Mouse (Mus musculus): ENCODE data around the gene Amn1. TPM values are rescaled to one million over a fixed set of nuclear protein-coding genes. Genes with fewer than 3 reads are reported as not detected.

The Amn1 gene
- polyA plus RNA-seq (2012; rRNA removed; ENCODE audit: low replicate concordance) = 6.8 and 8.6 TPM in 2 replicates

GRCm38 (mm10) chr6:149188041-149188924 is at the start of gene Amn1:
TSS of gene Amn1 (minus strand) at chr6:149188712.

DNA sequence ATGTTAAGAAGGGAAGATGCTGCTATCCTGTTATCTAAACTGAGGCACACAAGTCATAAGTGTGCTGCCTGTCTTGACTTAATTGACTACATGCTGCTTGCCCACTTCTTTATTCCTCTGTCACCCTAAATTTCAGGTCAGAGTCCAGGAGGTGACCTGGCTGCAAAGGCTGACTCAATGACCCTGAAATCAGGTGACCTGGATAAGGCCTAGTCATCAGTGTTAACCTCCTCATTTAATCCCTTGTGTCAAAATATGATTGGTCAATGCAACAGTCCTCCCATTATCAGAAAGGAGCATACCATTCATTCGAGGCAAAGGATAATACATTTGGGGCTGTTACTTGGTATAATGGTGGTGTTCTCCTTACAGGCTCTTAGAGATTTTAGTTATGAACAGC is 49.0 kb downstream of the Amn1 start, which contains the start of gene Etfbkmt:
TSS of gene Etfbkmt (plus strand) at position 379 of the 400 bp plus-strand sequence.

GRCm38 (mm10) chr6:149129870-149130269 is 58.6 kb downstream of the Amn1 start, which contains the start of gene Gm10203:
TSS of gene Gm10203 (plus strand) at chr6:149130170.

Other genes starting within 250 kb of the Amn1 start
- 0.63 and 1.0 TPM in 2 replicates for gene Sinhcaf, start 242.2 kb downstream of the Amn1 start, polyA plus RNA-seq (2012; rRNA removed; ENCODE audit: low replicate concordance)
- 16.9 and 32.9 TPM in 2 replicates for gene Dennd5b, start 87.0 kb downstream of the Amn1 start, polyA plus RNA-seq (2012; rRNA removed; ENCODE audit: low replicate concordance)
- gene Gm10203, start 58.5 kb downstream of the Amn1 start, polyA plus RNA-seq (2012; rRNA removed; ENCODE audit: low replicate concordance) = not detected in 2 replicates
- gene Etfbkmt, start 48.9 kb downstream of the Amn1 start, polyA plus RNA-seq (2012; rRNA removed; ENCODE audit: low replicate concordance) = 1.2 and 1.5 TPM in 2 replicates
- 3.2 and 4.4 TPM in 2 replicates for gene Resf1, start 120.7 kb upstream of the Amn1 start, polyA plus RNA-seq (2012; rRNA removed; ENCODE audit: low replicate concordance)
- gene Bicd1, start 220.2 kb upstream of the Amn1 start, polyA plus RNA-seq (2012; rRNA removed; ENCODE audit: low replicate concordance) = 0.15 and 0.30 TPM in 2 replicates